Mouse (Mus musculus) cortical plate, adult 2 months (tissue): ENCODE measurements around the gene Pctp. TPM values are rescaled to one million over a fixed set of nuclear protein-coding genes. Genes with fewer than 3 reads are reported as not detected.

Experiments
- H3K27ac ChIP-seq: fragments of 200-500 bp; 2 replicates; pipeline ENCODE4 v1.5.1; 2012; ENCODE audit warnings: low read length, control low read depth, inconsistent platforms; ENCODE audit not compliant: insufficient read depth
- H3K4me1 ChIP-seq: fragments of 200-500 bp; 2 replicates; pipeline ENCODE4 v1.6.1; 2011; ENCODE audit warnings: low read length; ENCODE audit not compliant: control insufficient read depth, insufficient read depth
- H3K4me3 ChIP-seq: fragments of 200-500 bp; 2 replicates; pipeline ENCODE4 v1.5.1; 2011; ENCODE audit warnings: mild to moderate bottlenecking, low read length, control low read depth; ENCODE audit not compliant: insufficient read depth
- CTCF ChIP-seq: fragments of 200-500 bp; IDR thresholded peaks from 2 replicates; pipeline ENCODE4 v1.5.1; 2011; ENCODE audit warnings: mild to moderate bottlenecking, control low read depth, low read length; ENCODE audit not compliant: insufficient read depth; ENCODE audit errors: extremely low read depth
- POLR2A ChIP-seq: fragments of 200-500 bp; IDR thresholded peaks from 2 replicates; pipeline ENCODE4 v1.6.1; 2011; ENCODE audit warnings: mild to moderate bottlenecking, low read length, control low read depth; ENCODE audit not compliant: insufficient read depth; ENCODE audit errors: extremely low read depth
- polyA plus RNA-seq: library from polyadenylated mRNA; depleted of rRNA; stranded (reverse); fragments of >200 nt; gene quantifications from 2 replicates; pipeline ENCODE4 v1.2.3, GENCODE M21; 2012

The Pctp gene
- polyA plus RNA-seq, 1 experiment, result 1.6 TPM

GRCm38 (mm10) chr11:89982918-89983317 lies 19.8 kb downstream of the Pctp start:
- peaks cover 3% of the 10 kb centered on the region for H3K4me1 ChIP-seq
- no peak for TF ChIP-seq CTCF
- TF ChIP-seq POLR2A, result no peak
- no peak overlapping the region for H3K4me3 ChIP-seq
- no peak overlapping the region for H3K27ac ChIP-seq

DNA sequence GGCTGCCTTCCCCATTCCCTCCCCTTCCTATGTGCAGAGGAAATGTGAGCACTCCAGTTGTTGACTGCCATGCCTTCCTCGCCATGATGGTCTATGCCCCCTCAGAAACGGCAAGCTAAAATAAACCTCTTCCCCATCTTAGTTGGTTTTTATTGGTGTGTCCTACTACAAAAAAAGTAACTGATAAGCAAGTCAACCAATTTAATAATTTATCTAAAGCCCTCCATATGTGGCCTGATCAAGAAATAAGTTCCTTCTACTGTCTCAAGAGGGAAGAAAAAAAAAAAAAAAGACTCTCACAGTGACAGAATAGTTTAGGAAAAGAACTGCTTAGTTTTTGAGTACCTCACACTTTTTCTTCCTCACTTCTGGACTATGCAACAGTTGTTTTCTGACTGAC lies 22.6 kb downstream of the Pctp start:
- Histone ChIP-seq H3K4me3 (no peak overlapping the region), H3K4me1 (peaks cover 6% of the 10 kb centered on the region), H3K27ac (no peak overlapping the region)
- TF ChIP-seq POLR2A, result no peak
- TF ChIP-seq CTCF, result no peak

GRCm38 (mm10) chr11:89978914-89979818 lies 23.5 kb downstream of the Pctp start:
- TF ChIP-seq CTCF, result no peak
- TF ChIP-seq POLR2A, result no peak
- H3K4me3 ChIP-seq, result no peak overlapping the region
- peaks cover 6% of the 10 kb centered on the region for H3K4me1 ChIP-seq
- no peak overlapping the region for H3K27ac ChIP-seq

DNA sequence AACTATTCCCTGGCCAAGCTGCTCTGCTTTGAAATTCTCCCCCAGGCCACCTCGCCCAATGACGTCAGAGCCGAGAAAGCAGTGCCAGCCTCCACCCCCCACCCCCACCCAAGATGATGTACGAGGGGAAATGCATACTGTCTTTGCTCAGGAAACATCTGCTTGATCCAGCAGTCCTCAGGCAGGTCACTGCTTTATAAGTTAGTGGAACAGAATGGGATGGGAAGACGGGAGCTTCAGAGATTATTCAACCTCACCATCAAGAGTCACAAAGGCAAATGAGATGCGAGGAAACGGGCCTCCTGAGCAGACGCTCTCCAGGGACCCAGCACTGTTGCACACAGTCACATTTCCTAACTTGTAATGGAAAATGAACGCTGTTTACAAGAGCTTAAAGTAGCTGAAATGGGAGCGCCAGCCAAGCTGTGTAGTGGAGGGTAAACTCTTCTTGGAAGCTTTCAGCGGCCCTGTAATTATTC lies 24.3 kb downstream of the Pctp start:
- TF ChIP-seq POLR2A (no peak), CTCF (no peak)
- no peak overlapping the region for H3K27ac ChIP-seq

DNA sequence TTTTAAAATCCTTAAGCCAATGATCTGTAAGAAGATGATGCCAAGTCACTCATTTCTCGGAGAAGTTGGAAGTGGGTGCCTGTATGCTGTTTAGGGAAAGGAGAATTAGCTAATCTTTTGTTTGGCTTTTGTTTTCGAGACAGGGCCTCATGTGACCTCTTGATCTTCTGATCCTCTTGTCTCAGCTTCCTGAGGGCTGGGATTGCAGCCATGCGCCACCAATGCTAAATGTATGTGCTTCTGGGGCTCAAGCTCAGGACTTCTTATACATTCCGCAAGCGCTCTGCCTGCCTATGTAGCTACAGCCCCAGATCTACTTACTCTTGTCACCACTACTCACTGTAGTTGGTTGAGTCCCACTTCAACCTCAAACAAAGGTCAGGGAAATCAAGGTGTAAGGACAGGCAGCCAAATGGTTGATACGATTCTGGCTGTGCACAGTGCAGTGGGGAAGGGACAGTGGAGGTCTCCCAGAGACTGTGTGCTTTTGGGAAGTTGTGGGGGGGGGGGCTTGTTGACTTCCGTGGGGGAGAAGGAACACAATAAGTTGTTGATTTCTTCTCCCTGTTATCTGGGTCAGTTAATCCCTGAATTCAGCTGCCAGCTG lies 24.8 kb downstream of the Pctp start:
- H3K4me1 ChIP-seq, result peaks cover 6% of the 10 kb centered on the region
- TF ChIP-seq POLR2A (no peak), CTCF (no peak)
- H3K27ac ChIP-seq, result no peak overlapping the region
- no peak overlapping the region for H3K4me3 ChIP-seq

More for the DNA sequence above, 24.3 kb downstream of the Pctp start:
- H3K4me1 ChIP-seq, result peaks cover 6% of the 10 kb centered on the region
- H3K4me3 ChIP-seq, result no peak overlapping the region

GRCm38 (mm10) chr11:89976361-89976760 lies 26.3 kb downstream of the Pctp start:
- H3K4me3 ChIP-seq, result no peak overlapping the region
- H3K27ac ChIP-seq, result no peak overlapping the region
- TF ChIP-seq CTCF (no peak), POLR2A (no peak)

DNA sequence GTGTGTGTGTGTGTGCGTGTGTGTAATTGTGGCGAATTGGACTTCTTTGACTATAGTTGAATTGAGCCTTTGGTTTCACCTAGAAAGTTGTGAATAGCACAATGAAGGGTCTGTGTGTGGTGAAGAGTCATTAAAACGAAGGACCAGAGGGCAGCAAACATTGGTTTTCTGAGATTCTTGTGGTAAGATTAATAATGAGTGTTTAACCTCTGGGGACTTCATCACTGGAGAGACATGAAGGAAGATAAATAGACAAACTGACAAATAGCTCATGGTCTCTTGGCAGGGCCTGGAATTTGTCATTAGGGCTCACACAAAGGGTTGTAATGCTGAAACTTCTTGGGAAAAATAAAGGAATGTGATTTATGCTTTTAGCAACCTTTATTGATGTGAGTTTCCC lies 31.4 kb downstream of the Pctp start:
- no peak for TF ChIP-seq POLR2A
- no peak for TF ChIP-seq CTCF
- Histone ChIP-seq H3K4me3 (no peak overlapping the region), H3K4me1 (no peaks in the 10 kb centered on the region), H3K27ac (no peak overlapping the region)

More at GRCm38 (mm10) chr11:89976361-89976760, 26.3 kb downstream of the Pctp start:
- peaks cover 6% of the 10 kb centered on the region for H3K4me1 ChIP-seq

- Histone ChIP-seq H3K4me1 (no peaks in the 10 kb centered on the region), H3K4me3 (no peak overlapping the region), H3K27ac (no peak overlapping the region)
- no peak for TF ChIP-seq CTCF
- no peak for TF ChIP-seq POLR2A
Observed at GRCm38 (mm10) chr11:89970726-89971125, 32.0 kb downstream of the Pctp start.

- Histone ChIP-seq H3K27ac (no peak overlapping the region), H3K4me1 (no peaks in the 10 kb centered on the region), H3K4me3 (no peak overlapping the region)
- TF ChIP-seq POLR2A (no peak), CTCF (no peak)
Observed at GRCm38 (mm10) chr11:89969131-89969530, 33.6 kb downstream of the Pctp start.
